Mouse (Mus musculus) lung, embryonic 16.5 days (tissue): ENCODE measurements around the gene Dusp7. TPM values are rescaled to one million over a fixed set of nuclear protein-coding genes. Genes with fewer than 3 reads are reported as not detected.

ENCODE experiments used
- ATAC-seq: fragments of 200-750 bp; cut with Nextera tagmentation; 2 replicates; pipeline ENCODE4 v1.8.0; 2017; ENCODE audit warnings: low read depth, mild to moderate bottlenecking, moderate library complexity
- H3K27ac ChIP-seq: fragments of 300-500 bp; sonication (generic); 2 replicates; pipeline ENCODE4 v1.5.1; 2014; ENCODE audit warnings: mild to moderate bottlenecking, control low read depth, low read length
- H3K27me3 ChIP-seq: fragments of 300-500 bp; sonication (generic); 2 replicates; pipeline ENCODE4 v1.6.1; 2014; ENCODE audit warnings: low read depth, low read length, mixed read lengths; ENCODE audit not compliant: control insufficient read depth, insufficient read depth
- H3K36me3 ChIP-seq: fragments of 300-500 bp; sonication (generic); 2 replicates; pipeline ENCODE4 v1.6.1; 2014; ENCODE audit warnings: low read length; ENCODE audit not compliant: control insufficient read depth, insufficient read depth
- H3K4me1 ChIP-seq: fragments of 300-500 bp; sonication (generic); replicated peaks from 2 replicates; pipeline ENCODE4 v1.6.1; 2014; ENCODE audit warnings: low read length, mixed read lengths; ENCODE audit not compliant: control insufficient read depth, insufficient read depth
- H3K4me2 ChIP-seq: fragments of 300-500 bp; sonication (generic); 2 replicates; pipeline ENCODE4 v1.6.1; 2014; ENCODE audit warnings: low read depth, low read length, control low read depth
- H3K4me3 ChIP-seq: fragments of 300-500 bp; sonication (generic); 2 replicates; pipeline ENCODE4 v1.5.1; 2014; ENCODE audit warnings: mild to moderate bottlenecking, low read length, control low read depth
- H3K9ac ChIP-seq: fragments of 300-500 bp; sonication (generic); 2 replicates; pipeline ENCODE4 v1.6.1; 2014; ENCODE audit warnings: low read length, control low read depth
- H3K9me3 ChIP-seq: fragments of 300-500 bp; sonication (generic); 2 replicates; pipeline ENCODE4 v1.6.1; 2016; ENCODE audit warnings: low read length; ENCODE audit not compliant: control insufficient read depth
- WGBS: fragments of 180-500 bp; shearing (Covaris S2); extraction: QIAGEN DNeasy Blood & Tissue Kit; methylation state at CpG from one replicate; pipeline ENCODE4 v1.1.7; 2014; 5-methylcytosine and 5-hydroxymethylcytosine counted together
- polyA plus RNA-seq: library from polyadenylated mRNA; unstranded; fragments of >200 nt; fragmentation: Nextera tagmentation; extraction: Ambion mirVana; gene quantifications from 2 replicates; pipeline ENCODE4 v1.2.1, GENCODE M21; 2015

The Dusp7 gene
- 12.9 and 13.7 TPM in 2 replicates for polyA plus RNA-seq

GRCm38 (mm10) chr9:106368112-106368717 lies at the start of gene Dusp7:
Dusp7 (plus strand) TSS chr9:106368632.
- Histone ChIP-seq H3K4me3 (peak within 1 kb of the TSS; percentile 95), H3K4me1 (peaks cover 38% of the 10 kb centered on the region), H3K36me3 (no peaks in the 10 kb centered on the region), H3K9me3 (no peaks in the 10 kb centered on the region), H3K9ac (peak within 1 kb of the TSS; percentile 88), H3K4me2 (peak within 1 kb of the TSS; percentile 99), H3K27me3 (no peaks in the 10 kb centered on the region), H3K27ac (peak within 1 kb of the TSS; percentile 98)
- WGBS = under 1% methylated on average over 39 of the region's 57 CpGs
- ATAC-seq = peak; percentile 77

GRCm38 (mm10) chr9:106319095-106319494 lies 49.3 kb upstream of the Dusp7 start:
- H3K27ac ChIP-seq = no peak overlapping the region
- WGBS = 47% methylated on average over 2 of the region's 2 CpGs

GRCm38 (mm10) chr9:106322497-106322896 lies 45.9 kb upstream of the Dusp7 start:
- 77% methylated on average over 3 of the region's 3 CpGs for WGBS
- H3K9me3 ChIP-seq = no peaks in the 10 kb centered on the region
- no peak overlapping the region for H3K4me2 ChIP-seq
- no peak overlapping the region for H3K27ac ChIP-seq
- ATAC-seq = no peak
- H3K9ac ChIP-seq = no peak overlapping the region
- no peaks in the 10 kb centered on the region for H3K27me3 ChIP-seq
- no peak overlapping the region for H3K4me3 ChIP-seq
- peaks cover 34% of the 10 kb centered on the region for H3K4me1 ChIP-seq
- no peaks in the 10 kb centered on the region for H3K36me3 ChIP-seq

More at GRCm38 (mm10) chr9:106319095-106319494, 49.3 kb upstream of the Dusp7 start:
- Histone ChIP-seq H3K27me3 (no peaks in the 10 kb centered on the region), H3K9ac (no peak overlapping the region), H3K4me1 (peaks cover 22% of the 10 kb centered on the region), H3K36me3 (no peaks in the 10 kb centered on the region), H3K4me2 (no peak overlapping the region), H3K9me3 (no peaks in the 10 kb centered on the region), H3K4me3 (no peak overlapping the region)
- no peak for ATAC-seq

GRCm38 (mm10) chr9:106326241-106326640 lies 42.2 kb upstream of the Dusp7 start:
- Histone ChIP-seq H3K4me1 (peaks cover 29% of the 10 kb centered on the region), H3K27me3 (no peaks in the 10 kb centered on the region), H3K9ac (no peak overlapping the region), H3K9me3 (no peaks in the 10 kb centered on the region), H3K4me2 (no peak overlapping the region), H3K27ac (peak overlapping the region; percentile 89), H3K36me3 (no peaks in the 10 kb centered on the region), H3K4me3 (no peak overlapping the region)
- ATAC-seq = peak; percentile 77
- WGBS = 39% methylated on average over 8 of the region's 8 CpGs

- peak overlapping the region; percentile 89 for H3K27ac ChIP-seq
- no peaks in the 10 kb centered on the region for H3K36me3 ChIP-seq
- no peaks in the 10 kb centered on the region for H3K9me3 ChIP-seq
- no peaks in the 10 kb centered on the region for H3K27me3 ChIP-seq
- H3K9ac ChIP-seq = no peak overlapping the region
- no peak for ATAC-seq
- H3K4me1 ChIP-seq = peaks cover 29% of the 10 kb centered on the region
- no peak overlapping the region for H3K4me2 ChIP-seq
- 61% methylated on average over 8 of the region's 8 CpGs for WGBS
- H3K4me3 ChIP-seq = no peak overlapping the region
Observed at GRCm38 (mm10) chr9:106327125-106327809, 41.2 kb upstream of the Dusp7 start.

- ATAC-seq = peak; percentile 74
- peak overlapping the region; percentile 89 for H3K27ac ChIP-seq
Observed at GRCm38 (mm10) chr9:106328068-106328610, 40.3 kb upstream of the Dusp7 start.

GRCm38 (mm10) chr9:106328772-106329511 lies 39.5 kb upstream of the Dusp7 start:
- Histone ChIP-seq H3K9me3 (no peaks in the 10 kb centered on the region), H3K27ac (peak overlapping the region; percentile 60), H3K27me3 (no peaks in the 10 kb centered on the region), H3K36me3 (no peaks in the 10 kb centered on the region), H3K4me2 (no peak overlapping the region), H3K4me1 (peaks cover 23% of the 10 kb centered on the region), H3K9ac (0 out of 2 replicates have a peak overlapping the region, but pooled peaks have one; percentile 10), H3K4me3 (no peak overlapping the region)
- no peak for ATAC-seq
- WGBS = 56% methylated on average over 5 of the region's 5 CpGs

More at GRCm38 (mm10) chr9:106328068-106328610, 40.3 kb upstream of the Dusp7 start:
- no peak overlapping the region for H3K9ac ChIP-seq
- no peaks in the 10 kb centered on the region for H3K27me3 ChIP-seq
- H3K4me3 ChIP-seq = no peak overlapping the region
- H3K4me2 ChIP-seq = no peak overlapping the region
- H3K36me3 ChIP-seq = no peaks in the 10 kb centered on the region
- WGBS = 45% methylated on average over 7 of the region's 7 CpGs
- peaks cover 25% of the 10 kb centered on the region for H3K4me1 ChIP-seq
- no peaks in the 10 kb centered on the region for H3K9me3 ChIP-seq

GRCm38 (mm10) chr9:106332746-106333145 lies 35.7 kb upstream of the Dusp7 start:
- H3K4me2 ChIP-seq = no peak overlapping the region
- no peak overlapping the region for H3K27ac ChIP-seq
- no peak overlapping the region for H3K4me3 ChIP-seq
- H3K27me3 ChIP-seq = no peaks in the 10 kb centered on the region
- H3K9me3 ChIP-seq = no peaks in the 10 kb centered on the region
- no peaks in the 10 kb centered on the region for H3K36me3 ChIP-seq
- 68% methylated on average over 3 of the region's 3 CpGs for WGBS
- no peak for ATAC-seq
- no peak overlapping the region for H3K9ac ChIP-seq
- H3K4me1 ChIP-seq = peaks cover 8% of the 10 kb centered on the region

- no peak for ATAC-seq
- Histone ChIP-seq H3K4me3 (no peak overlapping the region), H3K4me2 (no peak overlapping the region), H3K9me3 (no peaks in the 10 kb centered on the region), H3K4me1 (peaks cover 28% of the 10 kb centered on the region), H3K27me3 (no peaks in the 10 kb centered on the region), H3K27ac (peak overlapping the region; percentile 59; the same call in 1 of the 2 replicates), H3K36me3 (no peaks in the 10 kb centered on the region), H3K9ac (no peak overlapping the region)
- 74% methylated on average over 9 of the region's 9 CpGs for WGBS
Observed at GRCm38 (mm10) chr9:106337620-106338019, 30.8 kb upstream of the Dusp7 start.
